Mouse (Mus musculus) C3H10T1/2 (cell line): ENCODE results near the gene Pex3. TPM values are rescaled to one million over a fixed set of nuclear protein-coding genes. Genes with fewer than 3 reads are reported as not detected.

ENCODE experiments used
- polyA plus RNA-seq, 2 experiments: library from polyadenylated mRNA; unstranded; fragments of >200 nt; fragmentation: generic; extraction: Trizol; gene quantifications; one replicate each; pipeline ENCODE4 v1.2.1; 2012; ENCODE audit warnings: missing spikeins in 2 of 2

Pex3 gene
- polyA plus RNA-seq, result 1 to 10 TPM; 2.0 to 7.7 TPM

GRCm38 (mm10) chr10:13552646-13553497 is at the start of gene Pex3, which contains the start of gene Adat2:
TSS of gene Pex3 (minus strand) at chr10:13553142.
TSS of gene Adat2 (plus strand) at chr10:13552894.

GRCm38 (mm10) chr10:13499331-13499730 is 53.6 kb downstream of the Pex3 start, which contains the start of gene Fuca2:
TSS of gene Fuca2 (plus strand) at chr10:13499540.

Other genes starting within 250 kb of the Pex3 start
- under 1 TPM; 0.01 to 0.11 TPM for gene Phactr2, start 78.7 kb downstream of the Pex3 start, polyA plus RNA-seq
- 10 to 100 TPM in 1 of 2 experiments, 1 to 10 TPM in 1; 2.7 to 10.9 TPM for gene Fuca2, start 53.6 kb downstream of the Pex3 start, polyA plus RNA-seq
- 1 to 10 TPM; 5.8 to 6.0 TPM for gene Adat2, start 248 bp downstream of the Pex3 start, polyA plus RNA-seq